29 mouse cellular contexts compared by ENCODE assay signal in the genomic region with DNA sequence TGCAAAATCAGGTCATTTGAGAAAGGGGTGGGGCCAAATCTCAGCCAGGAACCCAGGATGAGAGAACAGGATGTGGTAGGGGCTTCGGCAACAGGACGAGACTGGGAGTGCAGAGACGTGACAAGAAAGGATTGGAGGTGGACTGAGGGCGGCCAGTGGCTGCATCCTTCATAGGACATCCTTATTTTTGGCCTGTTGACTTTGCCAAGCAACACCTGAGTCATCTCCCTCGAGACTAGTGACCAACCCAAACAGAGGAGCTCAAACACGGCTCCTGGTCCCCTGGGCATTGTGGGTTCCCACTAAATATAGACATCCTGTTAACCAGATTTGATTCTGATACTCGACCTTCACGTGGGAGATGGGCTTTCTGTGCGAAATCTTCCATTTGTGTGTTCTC. TPM values are rescaled to one million over a fixed set of nuclear protein-coding genes. Genes with fewer than 3 reads are reported as not detected.
DNase-seq lines count a peak whose midpoint lies in the region; ATAC-seq and TF ChIP-seq lines count a peak whose summit lies in the region.
"Had no signal": no experiment of that assay in that cellular context is flagged by ENCODE, and none has a peak within 500 bp of the region (broad histone marks: within the 10 kb centered on the region; RNA-seq: fewer than 3 reads in every experiment).

No protein-coding gene starts in this region.

- in situ Hi-C loops in CH12.LX (cut with MboI; ENCODE audit: low pct_ligation_motif_present, low pct_unique_long_range_greater_than_20kb, low sequenced_read_pairs), result no loop called here

- TF ChIP-seq POLR2A in CH12.LX (IDR thresholded peaks at IDR 0.05; ENCODE audit: low read depth, low read length), result no peak

- no peak overlapping the region for H3K4me3 ChIP-seq in forebrain, embryonic 10.5 days
- H3K4me3 ChIP-seq in forebrain, embryonic 11.5 days (ENCODE audit: low read depth, low read length), result no peak overlapping the region
- no peak overlapping the region for H3K4me3 ChIP-seq in CH12.LX (replicated peaks in 1 of 3; ENCODE audit: low read depth in 2 of 3, low read length in 2 of 3, poor library complexity in 1 of 3)
- H3K4me3 ChIP-seq: embryonic facial prominence, embryonic 12.5 days; embryonic facial prominence, embryonic 15.5 days; forebrain, embryonic 13.5 days; gastrocnemius, adult 2 months; heart, embryonic 12.5 days; heart, embryonic 15.5 days had no signal

- TF ChIP-seq RAD21 in CH12.LX (IDR thresholded peaks at IDR 0.05; ENCODE audit: low read depth, low read length), result no peak

- H3K4me2 ChIP-seq in forebrain, embryonic 11.5 days (ENCODE audit: low read depth, low read length, severe bottlenecking), result no peak overlapping the region
- H3K4me2 ChIP-seq in CH12.LX (ENCODE audit: insufficient read depth, low read depth, poor library complexity, severe bottlenecking), result no peak overlapping the region
- H3K4me2 ChIP-seq: embryonic facial prominence, embryonic 12.5 days; embryonic facial prominence, embryonic 15.5 days; forebrain, embryonic 13.5 days; heart, embryonic 12.5 days; heart, embryonic 15.5 days; hindbrain, embryonic 14.5 days had no signal

- H3K9me3 ChIP-seq in forebrain, embryonic 10.5 days, result no peaks in the 10 kb centered on the region
- H3K9me3 ChIP-seq in forebrain, embryonic 11.5 days (ENCODE audit: control insufficient read depth, low read length), result no peaks in the 10 kb centered on the region
- H3K9me3 ChIP-seq in CH12.LX (replicated peaks; ENCODE audit: low read length), result peaks cover 47% of the 10 kb centered on the region
- H3K9me3 ChIP-seq: embryonic facial prominence, embryonic 12.5 days; embryonic facial prominence, embryonic 15.5 days; forebrain, embryonic 13.5 days; heart, embryonic 12.5 days; heart, embryonic 15.5 days had no signal

- 73% methylated on average over 9 of the region's 9 CpGs for WGBS in forebrain, embryonic 10.5 days
- 77% methylated on average over 9 of the region's 9 CpGs for whole genome bisulfite sequencing in forebrain, embryonic 11.5 days

- dilution Hi-C loops in CH12.LX (cut with MboI; ENCODE audit: extremely low pct_ligation_motif_present, extremely low pct_unique_long_range_greater_than_20kb, low sequenced_read_pairs), result no loop called here

- H3K27ac ChIP-seq in forebrain, embryonic 10.5 days, result peak overlapping the region; percentile 36; the same call in 1 of the 2 replicates
- H3K27ac ChIP-seq in forebrain, embryonic 11.5 days (ENCODE audit: low read depth, low read length), result no peak overlapping the region
- no peak overlapping the region for H3K27ac ChIP-seq in CH12.LX (ENCODE audit: insufficient read depth, low read depth)
- H3K27ac ChIP-seq: embryonic facial prominence, embryonic 12.5 days; embryonic facial prominence, embryonic 15.5 days; forebrain, embryonic 13.5 days; gastrocnemius, adult 2 months; heart, embryonic 15.5 days; hindbrain, embryonic 14.5 days; hindbrain, postnatal 0 days had no signal

- peaks cover 33% of the 10 kb centered on the region for H3K4me1 ChIP-seq in forebrain, embryonic 10.5 days
- H3K4me1 ChIP-seq in forebrain, embryonic 11.5 days (replicated peaks; ENCODE audit: control insufficient read depth, insufficient read depth, low read length), result peaks cover 8% of the 10 kb centered on the region; the same call in 1 of the 2 replicates
- H3K4me1 ChIP-seq in CH12.LX (ENCODE audit: control insufficient read depth in 1 of 2, insufficient read depth in 2 of 2), result no peaks in the 10 kb centered on the region
- H3K4me1 ChIP-seq: embryonic facial prominence, embryonic 12.5 days; embryonic facial prominence, embryonic 15.5 days; heart, embryonic 12.5 days; heart, embryonic 15.5 days had no signal

- H3K36me3 ChIP-seq in forebrain, embryonic 10.5 days (replicated peaks), result no peaks in the 10 kb centered on the region
- no peaks in the 10 kb centered on the region for H3K36me3 ChIP-seq in forebrain, embryonic 11.5 days (ENCODE audit: control insufficient read depth, insufficient read depth, low read length)
- H3K36me3 ChIP-seq in CH12.LX (replicated peaks in 1 of 2; ENCODE audit: control insufficient read depth in 1 of 2, insufficient read depth in 1 of 2, low read length in 1 of 2), result no peaks in the 10 kb centered on the region
- H3K36me3 ChIP-seq: embryonic facial prominence, embryonic 12.5 days; embryonic facial prominence, embryonic 15.5 days; G1E; heart, embryonic 12.5 days; heart, embryonic 15.5 days had no signal

- no peak for DNase-seq in forebrain, embryonic 10.5 days (ENCODE audit: extremely low spot score, low spot score)
- no peak for DNase-seq in forebrain, embryonic 11.5 days (ENCODE audit: low spot score)
- DNase-seq in 3134 (ENCODE audit: extremely low read depth, insufficient read length, low spot score) (peak; percentile 81), CH12.LX (ENCODE audit: extremely low read depth) (peak; percentile 10)
- DNase-seq in thymus, postnatal 10 days (ENCODE audit: low spot score in 2 of 2), result no peak
- no peak for DNase-seq in kidney, adult 8-10 months
- DNase-seq: adrenal gland, adult 2 months; adrenal gland, postnatal 14 days; cerebellum, adult 11 months; cerebellum, adult 2 months; cerebellum, adult 9-11 months; cerebellum, postnatal 25 days; gastrocnemius, adult 2 months; gastrocnemius, postnatal 14 days; heart, adult 18-20 months; heart, postnatal 10 days; heart, postnatal 4 days had no signal

- no peak overlapping the region for H3K9ac ChIP-seq in forebrain, embryonic 11.5 days (ENCODE audit: low read length)
- H3K9ac ChIP-seq in CH12.LX (ENCODE audit: insufficient read depth, low read depth), result no peak overlapping the region
- H3K9ac ChIP-seq: embryonic facial prominence, embryonic 12.5 days; embryonic facial prominence, embryonic 15.5 days; forebrain, embryonic 13.5 days; heart, embryonic 12.5 days; heart, embryonic 15.5 days; hindbrain, embryonic 14.5 days had no signal

- H3K79me2 ChIP-seq in CH12.LX (replicated peaks; ENCODE audit: control insufficient read depth, extremely low read depth, insufficient read depth, poor library complexity, severe bottlenecking), result no peaks in the 10 kb centered on the region

- H3K27me3 ChIP-seq in forebrain, embryonic 10.5 days (ENCODE audit: poor library complexity, severe bottlenecking), result peaks cover 37% of the 10 kb centered on the region
- no peaks in the 10 kb centered on the region for H3K27me3 ChIP-seq in forebrain, embryonic 11.5 days (ENCODE audit: control insufficient read depth, insufficient read depth, low read length)
- H3K27me3 ChIP-seq in CH12.LX (replicated peaks), result no peaks in the 10 kb centered on the region
- H3K27me3 ChIP-seq: embryonic facial prominence, embryonic 15.5 days; forebrain, embryonic 13.5 days; heart, embryonic 12.5 days; heart, embryonic 15.5 days had no signal

- ATAC-seq in forebrain, embryonic 11.5 days (replicated peaks; ENCODE audit: low FRiP score), result no peak
- ATAC-seq: forebrain, embryonic 13.5 days; forebrain, embryonic 16.5 days; hindbrain, postnatal 0 days; inflammation-experienced regulatory T-cells, adult 6 months; intestine, embryonic 16.5 days had no signal

- no peak for TF ChIP-seq EP300 in CH12.LX (IDR thresholded peaks at IDR 0.05; ENCODE audit: low read length)

- no peak for TF ChIP-seq CTCF in CH12.LX (conservative IDR thresholded peaks at IDR 0.05 in 1 of 2, IDR thresholded peaks at IDR 0.05 in 1 of 2; ENCODE audit: low read depth in 2 of 2, low read length in 2 of 2)

TF ChIP-seq in CH12.LX, 34 proteins besides CTCF, POLR2A, EP300 and RAD21:
- TF ChIP-seq MYC (IDR thresholded peaks at IDR 0.05; ENCODE audit: low read depth, low read length), result no peak

RNA-seq across cellular contexts. Expression of a gene that starts 24.0 kb away (rescaled TPM):
- polyA plus RNA-seq in forebrain, embryonic 10.5 days (2016; fragmentation: Nextera tagmentation; extraction: Ambion mirVana), result 98.1 and 108 TPM in 2 replicates
- 165 and 180 TPM in 2 replicates for polyA plus RNA-seq in forebrain, embryonic 11.5 days (2014; fragmentation: Nextera tagmentation; extraction: Ambion mirVana)
- not detected in 2 replicates for total RNA-seq in CH12.LX (2012; rRNA removed)
- total RNA-seq in CH12.LX (2014; rRNA removed), result not detected in 2 replicates
- not detected in 2 replicates for polyA plus RNA-seq in CH12.LX (2012; ENCODE audit: insufficient read length, low read depth)
- total RNA-seq: common myeloid progenitor, adult 5-6 weeks had no signal
- polyA plus RNA-seq: G1E; inflammation-experienced regulatory T-cells, adult 6 months had no signal

Comparison
In these comparisons a context has a peak if more than half of its experiments do, and no peak if none do; other contexts are left out.
1. DNase-seq: peak in 3134 (single experiment) and CH12.LX (single experiment); none in forebrain, embryonic 10.5 days (single experiment), forebrain, embryonic 11.5 days (single experiment), thymus, postnatal 10 days (0 of 2) and kidney, adult 8-10 months (0 of 2).
2. RNA of a gene that starts 24.0 kb away (polyA plus RNA-seq): 165 to 180 TPM in forebrain, embryonic 11.5 days and 98.1 to 108 TPM in forebrain, embryonic 10.5 days; not detected in CH12.LX; every median in the first group is over 10 times any median in the second.